Mouse (Mus musculus): ENCODE measurements around the gene Olfr522.

DNA sequence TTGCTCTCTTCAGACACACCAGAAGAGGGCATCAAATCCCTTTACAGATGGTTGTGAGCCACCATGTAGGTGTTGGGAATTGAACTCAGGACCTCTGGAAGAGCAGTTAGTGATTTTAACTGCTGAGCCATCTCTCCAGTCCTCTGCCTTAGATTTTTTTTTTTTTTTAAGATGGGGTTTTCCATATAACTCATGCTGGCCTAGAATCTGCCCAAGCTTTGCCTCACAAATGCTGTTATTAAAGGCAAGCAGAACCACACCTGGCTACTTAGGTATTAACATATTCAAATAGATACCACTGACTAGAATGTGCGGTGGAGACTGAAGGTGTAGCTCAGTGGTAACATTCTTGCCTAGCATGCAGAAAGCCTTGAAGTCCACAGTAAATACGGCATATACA is 44.1 kb downstream of the Olfr522 start:
- TF ChIP-seq CTCF (conservative IDR thresholded peaks at IDR 0.05; ENCODE audit: low read length) = no peak
- no peak for TF ChIP-seq NANOG (IDR thresholded peaks at IDR 0.05; ENCODE audit: borderline replicate concordance, low read length)
- no peak for TF ChIP-seq POU5F1 (IDR thresholded peaks at IDR 0.05; ENCODE audit: borderline replicate concordance, low read length)

All from E14TG2a.4 (cell line).